Mouse (Mus musculus) v-Abl transformed pro-B cells (cell line): Measurements from ENCODE around the gene Pkn1.

Experiments used
- in situ Hi-C, 2 experiments: fragments of 400-800 bp; cut with MboI; formaldehyde crosslinking; loops; one replicate each; pipeline ENCODE4 v1.15.1; 2025; ENCODE audit not compliant: unreplicated experiment in 2 of 2

The Pkn1 gene

GRCm38 (mm10) chr8:83697374-83698220 lies 1.4 kb downstream of the Pkn1 start:
- in situ Hi-C loops: no loop called here

GRCm38 (mm10) chr8:83695351-83696106 lies 3.5 kb downstream of the Pkn1 start:
- in situ Hi-C loops: no loop called here

GRCm38 (mm10) chr8:83694369-83695160 lies 4.4 kb downstream of the Pkn1 start:
- in situ Hi-C loops: no loop called here

- in situ Hi-C loops: no loop called here
Measured at GRCm38 (mm10) chr8:83693609-83694236, 5.3 kb downstream of the Pkn1 start.

GRCm38 (mm10) chr8:83689264-83689663 lies 9.7 kb downstream of the Pkn1 start:
- in situ Hi-C loops: no loop called here

GRCm38 (mm10) chr8:83684517-83684916 lies 14.5 kb downstream of the Pkn1 start:
- in situ Hi-C loops: no loop called here

GRCm38 (mm10) chr8:83681099-83681498 lies 17.9 kb downstream of the Pkn1 start:
- in situ Hi-C loops: no loop called here

GRCm38 (mm10) chr8:83680603-83681002 lies 18.4 kb downstream of the Pkn1 start:
- in situ Hi-C loops: no loop called here

GRCm38 (mm10) chr8:83679866-83680265 lies 19.1 kb downstream of the Pkn1 start:
- in situ Hi-C loops: no loop called here

GRCm38 (mm10) chr8:83674497-83674896 lies 24.5 kb downstream of the Pkn1 start:
- in situ Hi-C loops: no loop called here

- in situ Hi-C loops: no loop called here
Measured at GRCm38 (mm10) chr8:83672936-83673335, 26.0 kb downstream of the Pkn1 start.

GRCm38 (mm10) chr8:83669013-83669412 lies 30.0 kb downstream of the Pkn1 start:
- in situ Hi-C loops: loop anchor here (5.0 kb wide), 2 partner anchors 48 to 53 kb away; partner anchors contain the start of gene Ddx39 (in 1 of the 2)

- in situ Hi-C loops: loop anchor here (5.0 kb wide), 2 partner anchors 49 to 54 kb away; partner anchors contain the start of gene Ddx39 (in 1 of the 2)
Measured at GRCm38 (mm10) chr8:83668010-83668916, 30.7 kb downstream of the Pkn1 start.

- in situ Hi-C loops: loop anchor here (5.0 kb wide), 2 partner anchors 50 to 55 kb away; partner anchors contain the start of gene Ddx39 (in 1 of the 2)
Measured at GRCm38 (mm10) chr8:83667526-83667925, 31.5 kb downstream of the Pkn1 start.

- in situ Hi-C loops: loop anchor here (5.0 kb wide), 2 partner anchors 50 to 55 kb away; partner anchors contain the start of gene Ddx39 (in 1 of the 2)
Measured at GRCm38 (mm10) chr8:83666866-83667234, 32.1 kb downstream of the Pkn1 start.

GRCm38 (mm10) chr8:83665969-83666865 lies 32.8 kb downstream of the Pkn1 start, which contains the start of gene Ptger1:
TSS of gene Ptger1 (plus strand) at chr8:83666678.
- in situ Hi-C loops: loop anchor here (5.0 kb wide), 2 partner anchors 51 to 56 kb away; partner anchors contain the start of gene Ddx39 (in 1 of the 2)

- in situ Hi-C loops: loop anchor here (5.0 kb wide), 3 partner anchors 52 to 232 kb away; partner anchors contain the start of gene Ddx39 (in 1 of the 2)
Measured at GRCm38 (mm10) chr8:83664931-83665625, 33.9 kb downstream of the Pkn1 start.
